Mouse (Mus musculus): Measurements from ENCODE around the gene Phf10. TPM values are rescaled to one million over a fixed set of nuclear protein-coding genes. Genes with fewer than 3 reads are reported as not detected.
"Not testable (repeated sequence)": the region's sequence is repeated elsewhere in the genome, so short reads cannot be mapped to it uniquely, and the experiment has no call there.

The Phf10 gene
- 159 and 162 TPM in 2 replicates for total RNA-seq (2015)
- total RNA-seq (2017) = 52.1 and 54.2 TPM in 2 replicates

GRCm38 (mm10) chr17:14960951-14961556, at the start of gene Phf10:
TSS of gene Phf10 (minus strand) at chr17:14961273.
- ATAC-seq (ENCODE audit: poor library complexity, severe bottlenecking) = peak; percentile 59

GRCm38 (mm10) chr17:15009706-15010413, 48.8 kb upstream of the Phf10 start, which contains the start of gene Gm3435:
TSS of gene Gm3435 (plus strand) at chr17:15010176.
- peak; percentile 95 for ATAC-seq (ENCODE audit: poor library complexity, severe bottlenecking)

GRCm38 (mm10) chr17:15009088-15009487, 48.0 kb upstream of the Phf10 start:
- ATAC-seq (ENCODE audit: poor library complexity, severe bottlenecking) = peak; percentile 64

- peak; percentile 40 for ATAC-seq (ENCODE audit: poor library complexity, severe bottlenecking)
Observed at GRCm38 (mm10) chr17:15000047-15000446, 39.0 kb upstream of the Phf10 start.

GRCm38 (mm10) chr17:14994140-14994539, 33.1 kb upstream of the Phf10 start:
- not testable (repeated sequence) for ATAC-seq (ENCODE audit: poor library complexity, severe bottlenecking)

GRCm38 (mm10) chr17:14993139-14993832, 32.2 kb upstream of the Phf10 start:
- peak; percentile 58 for ATAC-seq (ENCODE audit: poor library complexity, severe bottlenecking)

GRCm38 (mm10) chr17:14992522-14993138, 31.6 kb upstream of the Phf10 start:
- ATAC-seq (ENCODE audit: poor library complexity, severe bottlenecking) = peak; percentile 34

- ATAC-seq (ENCODE audit: poor library complexity, severe bottlenecking) = peak; percentile 61
Observed at GRCm38 (mm10) chr17:14990116-14990702, 29.1 kb upstream of the Phf10 start.

- ATAC-seq (ENCODE audit: poor library complexity, severe bottlenecking) = peak; percentile 95
Observed at GRCm38 (mm10) chr17:14978362-14979038, 17.4 kb upstream of the Phf10 start, which contains the start of the genes 9030025P20Rik and Gm3417. TSS of gene 9030025P20Rik (plus strand) at chr17:14978468. TSS of gene Gm3417 (minus strand) at chr17:14978790.

- ATAC-seq (ENCODE audit: poor library complexity, severe bottlenecking) = peak; percentile 70
Observed at GRCm38 (mm10) chr17:14977718-14978361, 16.8 kb upstream of the Phf10 start.

- 0 out of 2 replicates have a peak, but pooled peaks have one; percentile 23 for ATAC-seq (ENCODE audit: poor library complexity, severe bottlenecking)
Observed at GRCm38 (mm10) chr17:14968373-14968913, 7.4 kb upstream of the Phf10 start.

- peak; percentile 71 for ATAC-seq (ENCODE audit: poor library complexity, severe bottlenecking)
Observed at GRCm38 (mm10) chr17:14961557-14962154, 583 bp upstream of the Phf10 start.

- ATAC-seq (ENCODE audit: poor library complexity, severe bottlenecking) = peak; percentile 16; the same call in 1 of the 2 replicates
Observed at GRCm38 (mm10) chr17:14960520-14960919, 553 bp downstream of the Phf10 start.

GRCm38 (mm10) chr17:14959979-14960378, 1.1 kb downstream of the Phf10 start:
- ATAC-seq (ENCODE audit: poor library complexity, severe bottlenecking) = no peak

- ATAC-seq (ENCODE audit: poor library complexity, severe bottlenecking) = no peak
Observed at GRCm38 (mm10) chr17:14958686-14959327, 2.3 kb downstream of the Phf10 start.

- peak; percentile 91 for ATAC-seq (ENCODE audit: poor library complexity, severe bottlenecking)
Observed at GRCm38 (mm10) chr17:14953452-14953851, 7.6 kb downstream of the Phf10 start.

- ATAC-seq (ENCODE audit: poor library complexity, severe bottlenecking) = no peak
Observed at GRCm38 (mm10) chr17:14949161-14949827, 11.8 kb downstream of the Phf10 start.

GRCm38 (mm10) chr17:14944551-14944950, 16.5 kb downstream of the Phf10 start:
- ATAC-seq (ENCODE audit: poor library complexity, severe bottlenecking) = no peak

Data from megakaryocyte, adult 5-6 weeks (primary cell).